Mouse (Mus musculus): ENCODE data around the gene Lif. TPM values are rescaled to one million over a fixed set of nuclear protein-coding genes. Genes with fewer than 3 reads are reported as not detected.

Gene Lif
- polyA plus RNA-seq, 1 experiment, result 2.2 TPM

- peaks cover 9% of the 10 kb centered on the region for H3K4me1 ChIP-seq (replicated peaks; ENCODE audit: control insufficient read depth, insufficient read depth, low read length)
Measured at GRCm38 (mm10) chr11:4300683-4301082, 43.3 kb downstream of the Lif start.

DNA sequence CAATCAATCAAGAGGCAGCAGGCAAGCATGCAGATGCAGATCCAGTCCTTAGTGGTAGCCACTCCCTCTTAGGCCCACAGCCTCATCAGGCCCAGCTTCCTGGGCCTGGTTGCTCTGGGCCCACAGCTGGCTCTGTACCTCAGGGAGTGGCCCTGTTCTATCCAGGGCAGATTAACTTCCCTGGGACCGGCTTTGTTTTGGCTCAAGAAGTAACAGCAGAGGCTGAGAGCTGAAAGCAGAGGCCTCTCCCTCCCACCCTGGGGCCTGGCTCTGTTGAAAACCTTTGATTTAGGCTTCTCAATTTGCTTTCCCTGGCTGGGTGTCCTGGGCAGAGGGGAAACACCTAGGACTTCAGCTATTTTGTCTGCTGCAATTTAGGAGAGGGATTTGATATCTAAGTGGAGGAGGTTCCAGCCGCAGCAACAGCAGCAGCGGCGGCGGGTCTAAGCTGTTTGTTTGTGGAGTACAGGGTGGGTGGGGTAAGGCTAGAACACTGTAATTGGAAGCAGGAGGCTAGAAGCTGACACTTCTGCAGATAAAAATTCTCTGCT, 45.1 kb downstream of the Lif start:
- 93% methylated on average over 5 of the region's 5 CpGs for WGBS
- TF ChIP-seq CTCF (IDR thresholded peaks at IDR 0.05; ENCODE audit: borderline replicate concordance, control insufficient read depth, extremely low read depth, insufficient read depth, low read length, poor library complexity) (no peak), POLR2A (IDR thresholded peaks at IDR 0.05; ENCODE audit: control insufficient read depth, extremely low read depth, insufficient read depth, low read length, poor library complexity) (no peak)
- no peaks in the 10 kb centered on the region for H3K27me3 ChIP-seq (ENCODE audit: control insufficient read depth, insufficient read depth, low read length)
- peaks cover 3% of the 10 kb centered on the region; the same call in 1 of the 2 replicates for H3K4me1 ChIP-seq (replicated peaks; ENCODE audit: control insufficient read depth, insufficient read depth, low read length)
- H3K36me3 ChIP-seq (ENCODE audit: control insufficient read depth, insufficient read depth, low read length), result no peaks in the 10 kb centered on the region
- no peak overlapping the region for H3K27ac ChIP-seq (ENCODE audit: control insufficient read depth, insufficient read depth, low read length)
- no peak overlapping the region for H3K4me3 ChIP-seq (ENCODE audit: control insufficient read depth, insufficient read depth, low read length)
- DNase-seq, result no peak

More at GRCm38 (mm10) chr11:4300683-4301082, 43.3 kb downstream of the Lif start:
- Histone ChIP-seq H3K4me3 (ENCODE audit: control insufficient read depth, insufficient read depth, low read length) (no peak overlapping the region), H3K36me3 (ENCODE audit: control insufficient read depth, insufficient read depth, low read length) (no peaks in the 10 kb centered on the region), H3K27ac (ENCODE audit: control insufficient read depth, insufficient read depth, low read length) (no peak overlapping the region), H3K27me3 (ENCODE audit: control insufficient read depth, insufficient read depth, low read length) (no peaks in the 10 kb centered on the region)
- DNase-seq, result no peak
- TF ChIP-seq POLR2A (IDR thresholded peaks at IDR 0.05; ENCODE audit: control insufficient read depth, extremely low read depth, insufficient read depth, low read length, poor library complexity) (no peak), CTCF (IDR thresholded peaks at IDR 0.05; ENCODE audit: borderline replicate concordance, control insufficient read depth, extremely low read depth, insufficient read depth, low read length, poor library complexity) (no peak)
- 90% methylated on average over 3 of the region's 3 CpGs for WGBS

DNA sequence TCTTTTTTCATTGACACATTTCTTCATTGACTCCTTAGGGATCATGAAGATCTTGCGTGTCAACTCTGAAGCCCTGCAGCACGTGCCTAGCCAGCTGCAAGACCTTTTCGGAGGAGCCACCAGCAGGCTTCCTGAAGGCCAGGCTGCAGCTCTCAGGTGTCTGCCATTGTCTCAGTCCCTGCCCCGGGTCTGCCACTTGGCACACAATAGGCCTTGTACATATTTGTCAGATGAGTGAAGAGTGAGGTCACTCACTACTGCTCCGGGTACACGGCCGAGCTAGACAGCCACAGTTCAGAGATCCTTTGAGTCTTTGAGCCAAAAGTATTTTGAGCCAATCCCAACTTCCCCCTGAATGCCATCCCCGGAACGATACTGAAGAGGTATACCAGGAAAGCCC, 45.7 kb downstream of the Lif start:
- H3K4me1 ChIP-seq (replicated peaks; ENCODE audit: control insufficient read depth, insufficient read depth, low read length), result peaks cover 3% of the 10 kb centered on the region; the same call in 1 of the 2 replicates
- no peak overlapping the region for H3K4me3 ChIP-seq (ENCODE audit: control insufficient read depth, insufficient read depth, low read length)
- WGBS, result 87% methylated on average over 9 of the region's 9 CpGs
- TF ChIP-seq POLR2A (IDR thresholded peaks at IDR 0.05; ENCODE audit: control insufficient read depth, extremely low read depth, insufficient read depth, low read length, poor library complexity), result no peak
- TF ChIP-seq CTCF (IDR thresholded peaks at IDR 0.05; ENCODE audit: borderline replicate concordance, control insufficient read depth, extremely low read depth, insufficient read depth, low read length, poor library complexity), result no peak
- no peak overlapping the region for H3K27ac ChIP-seq (ENCODE audit: control insufficient read depth, insufficient read depth, low read length)
- no peaks in the 10 kb centered on the region for H3K36me3 ChIP-seq (ENCODE audit: control insufficient read depth, insufficient read depth, low read length)
- DNase-seq, result no peak
- H3K27me3 ChIP-seq (ENCODE audit: control insufficient read depth, insufficient read depth, low read length), result no peaks in the 10 kb centered on the region

- Histone ChIP-seq H3K36me3 (ENCODE audit: control insufficient read depth, insufficient read depth, low read length) (no peaks in the 10 kb centered on the region), H3K27ac (ENCODE audit: control insufficient read depth, insufficient read depth, low read length) (no peak overlapping the region), H3K27me3 (ENCODE audit: control insufficient read depth, insufficient read depth, low read length) (no peaks in the 10 kb centered on the region), H3K4me3 (ENCODE audit: control insufficient read depth, insufficient read depth, low read length) (no peak overlapping the region), H3K4me1 (replicated peaks; ENCODE audit: control insufficient read depth, insufficient read depth, low read length) (no peaks in the 10 kb centered on the region)
- TF ChIP-seq POLR2A (IDR thresholded peaks at IDR 0.05; ENCODE audit: control insufficient read depth, extremely low read depth, insufficient read depth, low read length, poor library complexity) (no peak), CTCF (IDR thresholded peaks at IDR 0.05; ENCODE audit: borderline replicate concordance, control insufficient read depth, extremely low read depth, insufficient read depth, low read length, poor library complexity) (no peak)
- no peak for DNase-seq
- WGBS, result 91% methylated on average over 4 of the region's 4 CpGs
Measured at GRCm38 (mm10) chr11:4304203-4304602, 46.8 kb downstream of the Lif start.

GRCm38 (mm10) chr11:4305090-4305489, 47.7 kb downstream of the Lif start:
- Histone ChIP-seq H3K27me3 (ENCODE audit: control insufficient read depth, insufficient read depth, low read length) (no peaks in the 10 kb centered on the region), H3K36me3 (ENCODE audit: control insufficient read depth, insufficient read depth, low read length) (no peaks in the 10 kb centered on the region), H3K4me3 (ENCODE audit: control insufficient read depth, insufficient read depth, low read length) (no peak overlapping the region), H3K27ac (ENCODE audit: control insufficient read depth, insufficient read depth, low read length) (no peak overlapping the region), H3K4me1 (replicated peaks; ENCODE audit: control insufficient read depth, insufficient read depth, low read length) (no peaks in the 10 kb centered on the region)
- no peak for TF ChIP-seq CTCF (IDR thresholded peaks at IDR 0.05; ENCODE audit: borderline replicate concordance, control insufficient read depth, extremely low read depth, insufficient read depth, low read length, poor library complexity)
- no peak for TF ChIP-seq POLR2A (IDR thresholded peaks at IDR 0.05; ENCODE audit: control insufficient read depth, extremely low read depth, insufficient read depth, low read length, poor library complexity)
- no peak for DNase-seq
- 98% methylated on average over 4 of the region's 4 CpGs for WGBS

GRCm38 (mm10) chr11:4306086-4306485, 48.7 kb downstream of the Lif start:
- no peak overlapping the region for H3K4me3 ChIP-seq (ENCODE audit: control insufficient read depth, insufficient read depth, low read length)
- WGBS, result 79% methylated on average over 2 of the region's 2 CpGs
- DNase-seq, result no peak
- H3K36me3 ChIP-seq (ENCODE audit: control insufficient read depth, insufficient read depth, low read length), result no peaks in the 10 kb centered on the region
- TF ChIP-seq POLR2A (IDR thresholded peaks at IDR 0.05; ENCODE audit: control insufficient read depth, extremely low read depth, insufficient read depth, low read length, poor library complexity) (no peak), CTCF (IDR thresholded peaks at IDR 0.05; ENCODE audit: borderline replicate concordance, control insufficient read depth, extremely low read depth, insufficient read depth, low read length, poor library complexity) (no peak)
- no peaks in the 10 kb centered on the region for H3K27me3 ChIP-seq (ENCODE audit: control insufficient read depth, insufficient read depth, low read length)
- H3K4me1 ChIP-seq (replicated peaks; ENCODE audit: control insufficient read depth, insufficient read depth, low read length), result no peaks in the 10 kb centered on the region
- H3K27ac ChIP-seq (ENCODE audit: control insufficient read depth, insufficient read depth, low read length), result no peak overlapping the region

GRCm38 (mm10) chr11:4308060-4308513, 50.7 kb downstream of the Lif start:
- TF ChIP-seq CTCF (IDR thresholded peaks at IDR 0.05; ENCODE audit: borderline replicate concordance, control insufficient read depth, extremely low read depth, insufficient read depth, low read length, poor library complexity) (no peak), POLR2A (IDR thresholded peaks at IDR 0.05; ENCODE audit: control insufficient read depth, extremely low read depth, insufficient read depth, low read length, poor library complexity) (no peak)
- DNase-seq, result no peak
- WGBS, result 77% methylated on average over 6 of the region's 6 CpGs
- Histone ChIP-seq H3K4me1 (replicated peaks; ENCODE audit: control insufficient read depth, insufficient read depth, low read length) (no peaks in the 10 kb centered on the region), H3K27ac (ENCODE audit: control insufficient read depth, insufficient read depth, low read length) (no peak overlapping the region), H3K4me3 (ENCODE audit: control insufficient read depth, insufficient read depth, low read length) (no peak overlapping the region), H3K27me3 (ENCODE audit: control insufficient read depth, insufficient read depth, low read length) (no peaks in the 10 kb centered on the region), H3K36me3 (ENCODE audit: control insufficient read depth, insufficient read depth, low read length) (no peaks in the 10 kb centered on the region)
